Mouse (Mus musculus) neural tube, embryonic 15.5 days (tissue): Measurements from ENCODE around the gene Cep126. TPM values are rescaled to one million over a fixed set of nuclear protein-coding genes. Genes with fewer than 3 reads are reported as not detected.
A peak's percentile ranks its signal among the peaks of the same experiment; 100 is the strongest.

Experiments used
- ATAC-seq: fragments of 200-750 bp; cut with Nextera tagmentation; 2 replicates; pipeline ENCODE4 v1.8.0; 2017; ENCODE audit warnings: mild to moderate bottlenecking, moderate TSS enrichment, moderate library complexity; ENCODE audit not compliant: low FRiP score
- H3K27ac ChIP-seq: fragments of 300-500 bp; sonication (generic); replicated peaks from 2 replicates; pipeline ENCODE4 v1.5.1; 2015; ENCODE audit warnings: mild to moderate bottlenecking, inconsistent platforms
- H3K27me3 ChIP-seq: fragments of 300-500 bp; sonication (generic); replicated peaks from 2 replicates; pipeline ENCODE4 v1.6.1; 2015; ENCODE audit warnings: inconsistent platforms
- H3K36me3 ChIP-seq: fragments of 300-500 bp; sonication (generic); 2 replicates; pipeline ENCODE4 v1.6.1; 2015; ENCODE audit warnings: inconsistent platforms
- H3K4me1 ChIP-seq: fragments of 300-500 bp; sonication (generic); 2 replicates; pipeline ENCODE4 v1.6.1; 2015; ENCODE audit warnings: inconsistent platforms
- H3K4me2 ChIP-seq: fragments of 300-500 bp; sonication (generic); 2 replicates; pipeline ENCODE4 v1.6.1; 2015; ENCODE audit warnings: inconsistent platforms, mild to moderate bottlenecking, moderate library complexity
- H3K4me3 ChIP-seq: fragments of 300-500 bp; sonication (generic); replicated peaks from 2 replicates; pipeline ENCODE4 v1.5.1; 2015; ENCODE audit warnings: mild to moderate bottlenecking, inconsistent platforms
- H3K9ac ChIP-seq: fragments of 300-500 bp; sonication (generic); replicated peaks from 2 replicates; pipeline ENCODE4 v1.6.1; 2015; ENCODE audit warnings: mild to moderate bottlenecking, inconsistent platforms
- H3K9me3 ChIP-seq: fragments of 300-500 bp; sonication (generic); replicated peaks from 2 replicates; pipeline ENCODE4 v1.6.1; 2016; ENCODE audit warnings: inconsistent platforms
- WGBS: fragments of 180-500 bp; shearing (Covaris S2); methylation state at CpG from one replicate; pipeline ENCODE4 v1.1.7; 2015; ENCODE audit warnings: mixed read lengths; 5-methylcytosine and 5-hydroxymethylcytosine counted together
- polyA plus RNA-seq: library from polyadenylated mRNA; unstranded; fragments of >200 nt; fragmentation: Nextera tagmentation; extraction: Ambion mirVana; gene quantifications from 2 replicates; pipeline ENCODE4 v1.2.1, GENCODE M21; 2015

Gene Cep126
- polyA plus RNA-seq, 1 experiment from 2014 or later, result 4.7 TPM

- ATAC-seq, result no peak
- Histone ChIP-seq H3K9ac (no peak overlapping the region), H3K27me3 (no peaks in the 10 kb centered on the region), H3K4me2 (no peak overlapping the region), H3K4me1 (no peaks in the 10 kb centered on the region), H3K4me3 (no peak overlapping the region), H3K27ac (no peak overlapping the region), H3K9me3 (no peaks in the 10 kb centered on the region), H3K36me3 (0 out of 2 replicates have a peak, but pooled peaks cover 2% of the 10 kb centered on the region)
- 95% methylated on average over 3 of the region's 3 CpGs for WGBS
Measured at GRCm38 (mm10) chr9:8073203-8073755, 60.8 kb downstream of the Cep126 start.

GRCm38 (mm10) chr9:8059636-8060035 is 74.5 kb downstream of the Cep126 start:
- Histone ChIP-seq H3K36me3 (no peaks in the 10 kb centered on the region), H3K27me3 (no peaks in the 10 kb centered on the region), H3K9ac (no peak overlapping the region), H3K4me3 (no peak overlapping the region), H3K4me2 (no peak overlapping the region), H3K27ac (no peak overlapping the region), H3K9me3 (no peaks in the 10 kb centered on the region), H3K4me1 (no peaks in the 10 kb centered on the region)
- no peak for ATAC-seq
- 76% methylated on average over 3 of the region's 3 CpGs for WGBS

GRCm38 (mm10) chr9:8054831-8055230 is 79.3 kb downstream of the Cep126 start:
- Histone ChIP-seq H3K4me1 (no peaks in the 10 kb centered on the region), H3K27ac (no peak overlapping the region), H3K4me2 (no peak overlapping the region), H3K4me3 (no peak overlapping the region), H3K9ac (no peak overlapping the region), H3K36me3 (no peaks in the 10 kb centered on the region), H3K27me3 (no peaks in the 10 kb centered on the region), H3K9me3 (no peaks in the 10 kb centered on the region)
- no peak for ATAC-seq
- 49% methylated on average over 1 of the region's 1 CpGs for WGBS

- 16% methylated on average over 5 of the region's 5 CpGs for WGBS
- peak overlapping the region; percentile 94 for H3K27ac ChIP-seq
- H3K9me3 ChIP-seq, result no peaks in the 10 kb centered on the region
- H3K4me3 ChIP-seq, result peak overlapping the region; percentile 89
- ATAC-seq, result peak; percentile 71; the same call in 1 of the 2 replicates
- no peaks in the 10 kb centered on the region for H3K36me3 ChIP-seq
- H3K9ac ChIP-seq, result peak overlapping the region; percentile 26; the same call in 1 of the 2 replicates
- no peaks in the 10 kb centered on the region for H3K27me3 ChIP-seq
- peak overlapping the region; percentile 63 for H3K4me2 ChIP-seq
- H3K4me1 ChIP-seq, result peaks cover 19% of the 10 kb centered on the region
Measured at GRCm38 (mm10) chr9:8043044-8043387, 91.1 kb downstream of the Cep126 start.

GRCm38 (mm10) chr9:8042338-8043043 is 91.6 kb downstream of the Cep126 start, which contains the start of gene Cfap300:
Gene Cfap300, minus strand, starts transcription at chr9:8042823.
- Histone ChIP-seq H3K9ac (peak within 1 kb of the TSS; percentile 86), H3K4me2 (peak within 1 kb of the TSS; percentile 63), H3K27me3 (no peaks in the 10 kb centered on the region), H3K4me3 (peak within 1 kb of the TSS; percentile 89), H3K4me1 (peaks cover 19% of the 10 kb centered on the region), H3K9me3 (no peaks in the 10 kb centered on the region), H3K27ac (peak within 1 kb of the TSS; percentile 94), H3K36me3 (no peaks in the 10 kb centered on the region)
- 0% methylated on average over 37 of the region's 39 CpGs for WGBS
- ATAC-seq, result peak; percentile 98

- 29% methylated on average over 7 of the region's 7 CpGs for WGBS
- Histone ChIP-seq H3K9me3 (no peaks in the 10 kb centered on the region), H3K4me1 (0 out of 2 replicates have a peak, but pooled peaks cover 2% of the 10 kb centered on the region), H3K4me2 (no peak overlapping the region), H3K27ac (no peak overlapping the region), H3K4me3 (no peak overlapping the region), H3K36me3 (peaks cover 4% of the 10 kb centered on the region; the same call in 1 of the 2 replicates), H3K9ac (no peak overlapping the region), H3K27me3 (no peaks in the 10 kb centered on the region)
- ATAC-seq, result no peak
Measured at GRCm38 (mm10) chr9:8035546-8035945, 98.5 kb downstream of the Cep126 start.

- Histone ChIP-seq H3K9ac (no peak overlapping the region), H3K4me2 (no peak overlapping the region), H3K27me3 (no peaks in the 10 kb centered on the region), H3K4me1 (0 out of 2 replicates have a peak, but pooled peaks cover 2% of the 10 kb centered on the region), H3K4me3 (no peak overlapping the region), H3K27ac (no peak overlapping the region), H3K9me3 (no peaks in the 10 kb centered on the region), H3K36me3 (peaks cover 4% of the 10 kb centered on the region; the same call in 1 of the 2 replicates)
- no peak for ATAC-seq
- WGBS, result 70% methylated on average over 4 of the region's 4 CpGs
Measured at GRCm38 (mm10) chr9:8035091-8035490, 99.0 kb downstream of the Cep126 start.

GRCm38 (mm10) chr9:8034143-8034542 is 100.0 kb downstream of the Cep126 start:
- Histone ChIP-seq H3K4me3 (no peak overlapping the region), H3K4me1 (0 out of 2 replicates have a peak, but pooled peaks cover 2% of the 10 kb centered on the region), H3K9me3 (no peaks in the 10 kb centered on the region), H3K9ac (no peak overlapping the region), H3K4me2 (no peak overlapping the region), H3K27ac (no peak overlapping the region), H3K27me3 (no peaks in the 10 kb centered on the region), H3K36me3 (peaks cover 4% of the 10 kb centered on the region; the same call in 1 of the 2 replicates)
- WGBS, result 86% methylated on average over 1 of the region's 1 CpGs
- no peak for ATAC-seq

- no peak overlapping the region for H3K4me3 ChIP-seq
- no peaks in the 10 kb centered on the region for H3K9me3 ChIP-seq
- peaks cover 4% of the 10 kb centered on the region; the same call in 1 of the 2 replicates for H3K36me3 ChIP-seq
- WGBS, result 82% methylated on average over 5 of the region's 5 CpGs
- no peaks in the 10 kb centered on the region for H3K27me3 ChIP-seq
- no peak overlapping the region for H3K27ac ChIP-seq
- no peak overlapping the region for H3K4me2 ChIP-seq
- H3K9ac ChIP-seq, result no peak overlapping the region
- 0 out of 2 replicates have a peak, but pooled peaks cover 2% of the 10 kb centered on the region for H3K4me1 ChIP-seq
- ATAC-seq, result 0 out of 2 replicates have a peak, but pooled peaks have one; percentile 43
Measured at GRCm38 (mm10) chr9:8032847-8033246, 101.2 kb downstream of the Cep126 start.

Other genes with a start within 250 kb of the Cep126 start
- gene Yap1, start 129.7 kb downstream of the Cep126 start, polyA plus RNA-seq, result 6.8 and 12.1 TPM in 2 replicates
- gene Cfap300, start 91.5 kb downstream of the Cep126 start, polyA plus RNA-seq, result 13.9 and 14.6 TPM in 2 replicates